Mouse (Mus musculus) CH12.LX (cell line): ENCODE measurements around the gene Arpc5. TPM values are rescaled to one million over a fixed set of nuclear protein-coding genes. Genes with fewer than 3 reads are reported as not detected.

Source experiments
- DNase-seq: peaks from one replicate; pipeline ENCODE4 v3.0.0-alpha.2; 2013; ENCODE audit errors: extremely low read depth
- H3K27ac ChIP-seq: 2 replicates; pipeline ENCODE4 v1.5.1; 2012; ENCODE audit warnings: low read depth, mild to moderate bottlenecking, control low read depth, moderate library complexity; ENCODE audit not compliant: insufficient read depth
- H3K27me3 ChIP-seq: replicated peaks from 2 replicates; pipeline ENCODE3; 2012; ENCODE audit warnings: inconsistent platforms
- H3K36me3 ChIP-seq, 2 experiments: replicated peaks in 1 of 2; 2 replicates each; pipeline versions ENCODE3 to v1.6.1; 2012; ENCODE audit warnings: inconsistent platforms in 1 of 2, low read length in 1 of 2, mild to moderate bottlenecking in 1 of 2, mixed read lengths in 1 of 2, moderate library complexity in 1 of 2; ENCODE audit not compliant: control insufficient read depth in 1 of 2, insufficient read depth in 1 of 2
- H3K4me1 ChIP-seq, 2 experiments: 2 replicates each; pipeline ENCODE4 v1.6.1; 2012; ENCODE audit warnings: inconsistent platforms in 1 of 2, moderate library complexity in 1 of 2; ENCODE audit not compliant: insufficient read depth in 2 of 2, control insufficient read depth in 1 of 2
- H3K4me2 ChIP-seq: 2 replicates; pipeline ENCODE4 v1.6.1; 2012; ENCODE audit warnings: low read depth, mild to moderate bottlenecking, control low read depth; ENCODE audit not compliant: poor library complexity, insufficient read depth, severe bottlenecking
- H3K4me3 ChIP-seq, 3 experiments: fragments of 150-350 bp in 1 of 3; sonication (generic) in 1 of 3; replicated peaks in 1 of 3; 2 replicates each; pipeline versions ENCODE3 to v1.5.1; 2011 to 2012; ENCODE audit warnings: low read depth in 2 of 3, low read length in 2 of 3, mild to moderate bottlenecking in 2 of 3, moderate library complexity in 2 of 3, control low read depth in 1 of 3, improper control_type of control experiment in 1 of 3, inconsistent platforms in 1 of 3, mixed read lengths in 1 of 3; ENCODE audit not compliant: poor library complexity in 1 of 3
- H3K79me2 ChIP-seq: replicated peaks from 2 replicates; pipeline ENCODE4 v1.6.1; 2012; ENCODE audit warnings: mild to moderate bottlenecking, moderate library complexity; ENCODE audit not compliant: control insufficient read depth, poor library complexity, insufficient read depth, severe bottlenecking; ENCODE audit errors: extremely low read depth
- H3K9ac ChIP-seq: 2 replicates; pipeline ENCODE4 v1.6.1; 2012; ENCODE audit warnings: low read depth, mild to moderate bottlenecking, control low read depth, moderate library complexity; ENCODE audit not compliant: insufficient read depth
- H3K9me3 ChIP-seq: replicated peaks from 2 replicates; pipeline ENCODE3; 2012; ENCODE audit warnings: low read length, inconsistent platforms, mixed read lengths
- BHLHE40 ChIP-seq: IDR thresholded peaks from 2 replicates; pipeline ENCODE4 v1.6.1; 2011; ENCODE audit warnings: mild to moderate bottlenecking, low read depth, low read length, improper control_type of control experiment
- CHD1 ChIP-seq: IDR thresholded peaks from 2 replicates; pipeline ENCODE4 v1.6.1; 2012; ENCODE audit warnings: low read depth, low read length, improper control_type of control experiment, inconsistent platforms
- CHD2 ChIP-seq: IDR thresholded peaks from 2 replicates; pipeline ENCODE4 v1.6.1; 2011; ENCODE audit warnings: low read length, improper control_type of control experiment
- CTCF ChIP-seq, 2 experiments: IDR thresholded peaks in 1 of 2; conservative IDR thresholded peaks in 1 of 2; 2 replicates each; pipeline ENCODE4 v1.5.1; 2011 to 2012; ENCODE audit warnings: low read depth in 2 of 2, low read length in 2 of 2, improper control_type of control experiment in 1 of 2, inconsistent platforms in 1 of 2, mild to moderate bottlenecking in 1 of 2, moderate library complexity in 1 of 2
- E2F4 ChIP-seq: IDR thresholded peaks from 2 replicates; pipeline ENCODE4 v1.6.1; 2011; ENCODE audit warnings: low read depth, low read length, improper control_type of control experiment; ENCODE audit not compliant: insufficient replicate concordance
- ELF1 ChIP-seq: IDR thresholded peaks from 2 replicates; pipeline ENCODE4 v1.6.1; 2014; ENCODE audit warnings: low read depth, mild to moderate bottlenecking, inconsistent platforms, low read length, improper control_type of control experiment
- EP300 ChIP-seq: IDR thresholded peaks from 2 replicates; pipeline ENCODE4 v1.6.1; 2011; ENCODE audit warnings: low read length, improper control_type of control experiment
- ETS1 ChIP-seq: conservative IDR thresholded peaks from 2 replicates; pipeline ENCODE4 v1.6.1; 2012; ENCODE audit warnings: low read depth, mild to moderate bottlenecking, inconsistent platforms, low read length, improper control_type of control experiment, moderate library complexity
- GABPA ChIP-seq: IDR thresholded peaks from 2 replicates; pipeline ENCODE4 v1.6.1; 2012; ENCODE audit warnings: low read depth, low read length, improper control_type of control experiment, inconsistent platforms; ENCODE audit not compliant: insufficient replicate concordance
- HCFC1 ChIP-seq: IDR thresholded peaks from 2 replicates; pipeline ENCODE4 v1.6.1; 2012; ENCODE audit warnings: low read depth, mild to moderate bottlenecking, inconsistent platforms, low read length, improper control_type of control experiment
- IRF4 ChIP-seq: IDR thresholded peaks from 2 replicates; pipeline ENCODE4 v1.6.1; 2014; ENCODE audit warnings: low read depth, mild to moderate bottlenecking, inconsistent platforms, low read length, improper control_type of control experiment
- JUN ChIP-seq: IDR thresholded peaks from 2 replicates; pipeline ENCODE4 v1.6.1; 2011; ENCODE audit warnings: low read depth, mild to moderate bottlenecking, low read length, improper control_type of control experiment, moderate library complexity; ENCODE audit not compliant: insufficient read depth
- KAT2A ChIP-seq: IDR thresholded peaks from 2 replicates; pipeline ENCODE4 v1.6.1; 2012; ENCODE audit warnings: low read length, improper control_type of control experiment, inconsistent platforms; ENCODE audit not compliant: insufficient replicate concordance
- MAFK ChIP-seq: IDR thresholded peaks from 2 replicates; pipeline ENCODE4 v1.6.1; 2011; ENCODE audit warnings: low read length, improper control_type of control experiment; ENCODE audit not compliant: insufficient replicate concordance
- MAX ChIP-seq: IDR thresholded peaks from 2 replicates; pipeline ENCODE4 v1.6.1; 2011; ENCODE audit warnings: low read length, improper control_type of control experiment
- MEF2A ChIP-seq: IDR thresholded peaks from 2 replicates; pipeline ENCODE4 v1.6.1; 2014; ENCODE audit warnings: low read depth, mild to moderate bottlenecking, inconsistent platforms, low read length, improper control_type of control experiment, borderline replicate concordance
- NELFE ChIP-seq: IDR thresholded peaks from 2 replicates; pipeline ENCODE4 v1.6.1; 2011; ENCODE audit warnings: low read depth, low read length, improper control_type of control experiment
- NRF1 ChIP-seq: IDR thresholded peaks from 2 replicates; pipeline ENCODE4 v1.6.1; 2014; ENCODE audit warnings: low read depth, mild to moderate bottlenecking, inconsistent platforms, low read length, improper control_type of control experiment, moderate library complexity
- PAX5 ChIP-seq: IDR thresholded peaks from 2 replicates; pipeline ENCODE4 v1.6.1; 2012; ENCODE audit warnings: low read length, inconsistent platforms, mixed read lengths
- POLR2A ChIP-seq: IDR thresholded peaks from 2 replicates; pipeline ENCODE4 v1.6.1; 2011; ENCODE audit warnings: low read depth, mild to moderate bottlenecking, improper control_type of control experiment, low read length
- RCOR1 ChIP-seq: conservative IDR thresholded peaks from 2 replicates; pipeline ENCODE4 v1.6.1; 2012; ENCODE audit warnings: low read depth, mild to moderate bottlenecking, inconsistent platforms, low read length, improper control_type of control experiment
- SIN3A ChIP-seq: IDR thresholded peaks from 2 replicates; pipeline ENCODE4 v1.6.1; 2012; ENCODE audit warnings: low read length, improper control_type of control experiment, inconsistent platforms
- SMC3 ChIP-seq: IDR thresholded peaks from 2 replicates; pipeline ENCODE4 v1.6.1; 2011; ENCODE audit warnings: low read depth, low read length, improper control_type of control experiment
- TBP ChIP-seq: conservative IDR thresholded peaks from 2 replicates; pipeline ENCODE4 v1.6.1; 2011; ENCODE audit warnings: low read depth, low read length, improper control_type of control experiment
- TCF12 ChIP-seq: IDR thresholded peaks from 2 replicates; pipeline ENCODE4 v1.6.1; 2014; ENCODE audit warnings: low read depth, mild to moderate bottlenecking, inconsistent platforms, low read length, improper control_type of control experiment
- UBTF ChIP-seq: IDR thresholded peaks from 2 replicates; pipeline ENCODE4 v1.6.1; 2012; ENCODE audit warnings: low read depth, mild to moderate bottlenecking, inconsistent platforms, low read length, improper control_type of control experiment, moderate library complexity
- USF1 ChIP-seq: IDR thresholded peaks from 2 replicates; pipeline ENCODE4 v1.6.1; 2014; ENCODE audit warnings: low read depth, mild to moderate bottlenecking, inconsistent platforms, low read length, improper control_type of control experiment
- USF2 ChIP-seq: conservative IDR thresholded peaks from 2 replicates; pipeline ENCODE4 v1.6.1; 2011; ENCODE audit warnings: low read depth, low read length, improper control_type of control experiment
- ZC3H11A ChIP-seq: IDR thresholded peaks from 2 replicates; pipeline ENCODE4 v1.6.1; 2012; ENCODE audit warnings: low read depth, mild to moderate bottlenecking, inconsistent platforms, low read length, improper control_type of control experiment
- ZMIZ1 ChIP-seq: IDR thresholded peaks from 2 replicates; pipeline ENCODE4 v1.6.1; 2012; ENCODE audit warnings: low read depth, mild to moderate bottlenecking, inconsistent platforms, low read length, improper control_type of control experiment
- ZNF384 ChIP-seq: IDR thresholded peaks from 2 replicates; pipeline ENCODE4 v1.6.1; 2012; ENCODE audit warnings: low read depth, low read length, improper control_type of control experiment, inconsistent platforms
- dilution Hi-C: fragments of 300-500 bp; cut with MboI; formaldehyde crosslinking; loops from 2 replicates; pipeline ENCODE4 v1.14.3; 2020; ENCODE audit warnings: low sequenced_read_pairs; ENCODE audit not compliant: extremely low pct_unique_long_range_greater_than_20kb, extremely low pct_ligation_motif_present
- in situ Hi-C: fragments of 300-500 bp; cut with MboI; formaldehyde crosslinking; loops from 3 replicates; pipeline ENCODE4 v1.14.3; 2019; ENCODE audit warnings: low sequenced_read_pairs, low pct_ligation_motif_present, low pct_unique_long_range_greater_than_20kb, mixed read lengths
- polyA plus RNA-seq: library from polyadenylated mRNA; unstranded; fragments of >175 nt; gene quantifications from 2 replicates; pipeline ENCODE4 v1.2.1, GENCODE M21; 2012; ENCODE audit warnings: low read depth; ENCODE audit not compliant: insufficient read length
- total RNA-seq, 2 experiments: library from RNA; depleted of rRNA; stranded (reverse); fragments of 300-350 nt in 1 of 2; fragments of >200 nt in 1 of 2; gene quantifications; 2 replicates each; pipeline ENCODE4 v1.2.3; 2012 to 2014

Arpc5 gene
- total and polyA plus RNA-seq, 3 experiments, result 125 to 399 (median 232) TPM

- TF ChIP-seq IRF4, result peak; percentile 71; the same call in 1 of the 2 replicates
- no peak for TF ChIP-seq NRF1
- TF ChIP-seq EP300, result peak; percentile 70
- no peak for TF ChIP-seq MAFK
- peak; percentile 59 for TF ChIP-seq SIN3A
- peak; percentile 42 for TF ChIP-seq JUN
Observed at GRCm38 (mm10) chr1:152798125-152798524, 31.8 kb downstream of the Arpc5 start (continued).

DNA sequence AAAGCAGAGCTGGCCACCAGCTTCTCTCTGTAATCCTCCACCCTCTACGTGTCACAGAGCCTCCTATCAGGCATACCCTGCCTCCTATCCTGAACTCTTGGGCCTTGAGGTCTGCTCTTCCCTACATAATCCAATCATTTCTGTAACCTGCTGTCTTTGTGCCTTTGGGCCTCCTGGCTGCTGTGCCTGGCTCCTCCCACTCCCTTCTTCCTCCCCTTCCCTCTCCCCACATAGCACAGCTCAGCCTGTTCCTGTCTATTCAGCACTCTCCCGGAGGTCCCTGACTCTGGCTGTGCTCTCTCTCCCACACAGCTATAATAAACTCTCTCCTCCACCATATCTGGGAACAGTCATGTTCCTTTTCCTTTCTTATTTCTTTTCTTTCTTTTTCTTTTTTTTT lies 33.6 kb downstream of the Arpc5 start, which contains the start of gene Ncf2:
TSS of gene Ncf2 (plus strand) at position 298 of the 400 bp plus-strand sequence.
- in situ Hi-C loops, result loop anchor here (10.0 to 25.0 kb wide), 2 partner anchors 105 to 587 kb away; partner anchors contain the start of gene Smg7
- no peak within 1 kb of the TSS for H3K27ac ChIP-seq

GRCm38 (mm10) chr1:152800633-152801176 lies 34.4 kb downstream of the Arpc5 start:
- H3K79me2 ChIP-seq, result no peaks in the 10 kb centered on the region
- H3K4me3 ChIP-seq, result no peak overlapping the region
- no peaks in the 10 kb centered on the region for H3K9me3 ChIP-seq
- DNase-seq, result no peak
- in situ Hi-C loops, result no loop called here
- no peaks in the 10 kb centered on the region for H3K36me3 ChIP-seq
- no peak overlapping the region for H3K27ac ChIP-seq
- dilution Hi-C loops, result no loop called here
- H3K9ac ChIP-seq, result no peak overlapping the region
- no peaks in the 10 kb centered on the region for H3K27me3 ChIP-seq
- TF ChIP-seq ETS1, result no peak
- TF ChIP-seq IRF4, result no peak
- no peak for TF ChIP-seq NRF1
- no peak for TF ChIP-seq E2F4
- no peak for TF ChIP-seq MAX
- no peak for TF ChIP-seq PAX5
- TF ChIP-seq TBP, result no peak
- TF ChIP-seq GABPA, result no peak
- no peak for TF ChIP-seq HCFC1
- no peak for TF ChIP-seq MAFK
- TF ChIP-seq SIN3A, result no peak
- no peak for TF ChIP-seq RCOR1
- no peak for TF ChIP-seq POLR2A
- no peak for TF ChIP-seq ELF1
- no peak for TF ChIP-seq EP300
- no peak for TF ChIP-seq MEF2A
- TF ChIP-seq ZNF384, result no peak
- TF ChIP-seq ZMIZ1, result no peak
- no peak overlapping the region for H3K4me2 ChIP-seq
- peaks cover 16 to 45% of the 10 kb centered on the region in 2 experiments for H3K4me1 ChIP-seq

More for the DNA sequence above, 33.6 kb downstream of the Arpc5 start, which contains the start of gene Ncf2:
- Histone ChIP-seq H3K79me2 (no peaks in the 10 kb centered on the region), H3K36me3 (no peaks in the 10 kb centered on the region), H3K4me2 (no peak within 1 kb of the TSS), H3K4me1 (peaks cover 11 to 41% of the 10 kb centered on the region in 2 experiments), H3K4me3 (no peak within 1 kb of the TSS), H3K27me3 (no peaks in the 10 kb centered on the region), H3K9me3 (no peaks in the 10 kb centered on the region), H3K9ac (no peak within 1 kb of the TSS)
- TF ChIP-seq ZC3H11A, result no peak
- no peak for TF ChIP-seq MAFK
- no peak for TF ChIP-seq BHLHE40
- no peak for TF ChIP-seq USF2
- TF ChIP-seq ZNF384, result no peak
- no peak for TF ChIP-seq JUN
- no peak for TF ChIP-seq TBP
- TF ChIP-seq SMC3, result no peak
- TF ChIP-seq CTCF (conservative IDR thresholded peaks at IDR 0.05 in 1 of 2, IDR thresholded peaks at IDR 0.05 in 1 of 2; ENCODE audit: low read depth in 2 of 2, low read length in 2 of 2), result no peak
- TF ChIP-seq CHD1, result no peak
- no peak for TF ChIP-seq NELFE
- TF ChIP-seq KAT2A, result no peak
- no peak for TF ChIP-seq USF1
- TF ChIP-seq CHD2, result no peak
- TF ChIP-seq SIN3A, result no peak
- no peak for TF ChIP-seq HCFC1
- TF ChIP-seq GABPA, result no peak
- TF ChIP-seq UBTF, result no peak
- TF ChIP-seq TCF12, result no peak
- DNase-seq, result no peak
- dilution Hi-C loops, result no loop called here
